Mouse (Mus musculus): ENCODE measurements around the gene Btbd18. TPM values are rescaled to one million over a fixed set of nuclear protein-coding genes. Genes with fewer than 3 reads are reported as not detected.

Btbd18 gene
- polyA plus RNA-seq, 1 experiment from 2014 or later, result 0.39 TPM

DNA sequence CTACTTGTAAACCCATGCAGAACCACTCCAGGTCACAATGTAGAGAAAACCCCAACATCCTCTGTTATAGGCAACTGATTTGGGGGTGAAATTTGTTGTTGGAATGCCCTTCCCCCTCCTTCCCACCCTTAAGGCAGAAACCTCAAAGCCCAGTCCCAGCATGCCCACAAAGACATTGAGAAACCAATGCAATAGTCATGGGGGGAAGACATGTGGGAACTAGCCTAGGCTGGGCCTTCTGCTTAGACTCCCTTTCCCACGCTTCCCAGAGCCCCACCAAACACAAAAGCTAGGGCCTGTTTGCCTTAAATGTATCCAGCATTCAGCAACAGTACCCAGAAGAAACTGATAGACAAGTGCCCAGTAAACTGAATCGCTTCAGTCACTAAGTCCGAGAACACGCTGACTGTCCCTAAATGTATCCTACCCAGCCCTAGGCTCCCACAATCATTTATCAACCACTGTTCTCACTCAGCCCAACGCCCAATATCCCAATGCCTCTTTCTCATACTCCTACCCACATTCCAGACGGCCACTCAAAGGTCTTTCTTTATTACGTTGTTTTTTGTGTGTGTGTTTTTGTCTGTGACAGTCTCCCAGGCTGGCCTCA is 32.4 kb upstream of the Btbd18 start:
- H3K27ac ChIP-seq (ENCODE audit: low read length), result peak overlapping the region; percentile 48; the same call in 1 of the 2 replicates
- no peak overlapping the region for H3K4me2 ChIP-seq (replicated peaks; ENCODE audit: low read depth, low read length)
- H3K27me3 ChIP-seq (ENCODE audit: control insufficient read depth, insufficient read depth, low read length), result no peaks in the 10 kb centered on the region
- no peaks in the 10 kb centered on the region for H3K9me3 ChIP-seq (ENCODE audit: control insufficient read depth, low read depth, low read length)
- no peak overlapping the region for H3K9ac ChIP-seq (replicated peaks; ENCODE audit: low read depth, low read length)
- H3K36me3 ChIP-seq (ENCODE audit: control insufficient read depth, insufficient read depth, low read length), result peaks cover 8% of the 10 kb centered on the region
- H3K4me3 ChIP-seq (ENCODE audit: low read depth, low read length), result no peak overlapping the region
- no peak for ATAC-seq (ENCODE audit: insufficient number of reproducible peaks, insufficient read depth, low FRiP score, low read depth)
- H3K4me1 ChIP-seq (ENCODE audit: control insufficient read depth, insufficient read depth, low read length), result peaks cover 13% of the 10 kb centered on the region; the same call in 1 of the 2 replicates
- 52% methylated on average over 7 of the region's 7 CpGs for WGBS

DNA sequence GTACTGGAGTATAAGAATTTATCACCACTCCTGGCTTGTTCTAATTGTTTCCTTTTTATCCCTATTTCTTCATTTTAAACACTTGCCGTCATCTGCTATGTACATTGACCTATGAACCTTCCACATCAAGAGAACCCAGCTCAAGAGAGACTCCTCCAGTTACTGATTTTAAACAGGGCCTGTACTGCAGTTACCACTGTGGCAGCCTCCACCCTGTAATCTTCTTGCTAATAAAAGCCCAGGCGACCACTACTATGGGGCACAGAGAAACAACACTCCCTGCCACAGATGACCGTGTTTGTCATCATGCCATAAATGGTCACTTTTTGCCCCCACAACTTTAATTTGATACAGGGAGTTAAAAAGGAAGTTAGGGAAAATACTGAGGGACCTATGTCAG is 31.8 kb upstream of the Btbd18 start:
- Histone ChIP-seq H3K4me1 (ENCODE audit: control insufficient read depth, insufficient read depth, low read length) (peaks cover 18% of the 10 kb centered on the region; the same call in 1 of the 2 replicates), H3K36me3 (ENCODE audit: control insufficient read depth, insufficient read depth, low read length) (peaks cover 6% of the 10 kb centered on the region; the same call in 1 of the 2 replicates), H3K4me2 (replicated peaks; ENCODE audit: low read depth, low read length) (no peak overlapping the region), H3K9me3 (ENCODE audit: control insufficient read depth, low read depth, low read length) (no peaks in the 10 kb centered on the region), H3K9ac (replicated peaks; ENCODE audit: low read depth, low read length) (no peak overlapping the region), H3K4me3 (ENCODE audit: low read depth, low read length) (no peak overlapping the region), H3K27ac (ENCODE audit: low read length) (peak overlapping the region; percentile 48; the same call in 1 of the 2 replicates), H3K27me3 (ENCODE audit: control insufficient read depth, insufficient read depth, low read length) (no peaks in the 10 kb centered on the region)
- no peak for ATAC-seq (ENCODE audit: insufficient number of reproducible peaks, insufficient read depth, low FRiP score, low read depth)
- 40% methylated on average over 3 of the region's 3 CpGs for WGBS

DNA sequence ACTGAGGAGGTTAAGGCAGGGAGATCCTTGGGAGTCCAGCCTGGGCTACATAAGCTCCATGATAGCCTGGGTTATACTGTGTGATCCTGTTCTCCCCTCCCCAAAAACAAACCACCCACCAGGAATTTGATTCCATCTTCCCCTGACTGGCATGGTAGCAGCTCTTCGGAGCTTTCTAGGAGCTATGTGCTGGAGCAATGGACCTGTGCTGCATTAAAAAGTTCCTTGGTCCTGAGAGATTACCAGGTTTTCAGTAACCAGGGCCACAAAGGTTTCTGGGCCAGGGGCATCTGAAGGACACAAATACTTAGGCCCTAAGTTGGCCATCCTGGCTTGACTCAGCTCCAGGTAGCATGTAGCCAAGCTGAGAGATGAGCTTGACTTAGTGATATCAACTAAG is 26.9 kb upstream of the Btbd18 start:
- Histone ChIP-seq H3K4me2 (replicated peaks; ENCODE audit: low read depth, low read length) (no peak overlapping the region), H3K4me1 (ENCODE audit: control insufficient read depth, insufficient read depth, low read length) (peaks cover 51% of the 10 kb centered on the region), H3K36me3 (ENCODE audit: control insufficient read depth, insufficient read depth, low read length) (no peaks in the 10 kb centered on the region), H3K4me3 (ENCODE audit: low read depth, low read length) (no peak overlapping the region), H3K9ac (replicated peaks; ENCODE audit: low read depth, low read length) (no peak overlapping the region), H3K27me3 (ENCODE audit: control insufficient read depth, insufficient read depth, low read length) (no peaks in the 10 kb centered on the region), H3K27ac (ENCODE audit: low read length) (peak overlapping the region; percentile 80), H3K9me3 (ENCODE audit: control insufficient read depth, low read depth, low read length) (no peaks in the 10 kb centered on the region)
- no peak for ATAC-seq (ENCODE audit: insufficient number of reproducible peaks, insufficient read depth, low FRiP score, low read depth)
- 94% methylated on average over 1 of the region's 1 CpGs for WGBS

DNA sequence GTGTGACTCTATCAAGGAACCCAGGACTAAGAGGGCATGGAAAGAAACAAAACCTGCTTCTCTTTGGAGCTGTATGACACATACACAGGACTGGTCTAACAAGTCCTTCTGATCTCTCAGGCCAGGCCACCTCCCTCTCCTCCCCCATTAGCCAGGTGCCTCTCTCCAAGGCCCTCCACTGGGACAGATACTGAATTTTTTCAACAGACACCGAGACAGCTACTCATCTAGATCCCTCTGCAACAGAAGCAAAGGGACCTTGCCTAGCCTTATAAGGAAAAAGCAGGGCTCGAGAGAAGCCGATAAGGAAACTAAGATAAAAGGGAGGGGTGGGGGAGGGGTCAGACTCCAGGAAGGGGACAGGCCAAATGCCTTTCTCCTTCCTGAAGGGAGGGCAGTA is 25.9 kb upstream of the Btbd18 start:
- Histone ChIP-seq H3K4me3 (ENCODE audit: low read depth, low read length) (no peak overlapping the region), H3K9me3 (ENCODE audit: control insufficient read depth, low read depth, low read length) (no peaks in the 10 kb centered on the region), H3K36me3 (ENCODE audit: control insufficient read depth, insufficient read depth, low read length) (no peaks in the 10 kb centered on the region), H3K4me2 (replicated peaks; ENCODE audit: low read depth, low read length) (peak overlapping the region; percentile 22; the same call in 1 of the 2 replicates), H3K4me1 (ENCODE audit: control insufficient read depth, insufficient read depth, low read length) (peaks cover 56% of the 10 kb centered on the region), H3K27ac (ENCODE audit: low read length) (peak overlapping the region; percentile 80), H3K27me3 (ENCODE audit: control insufficient read depth, insufficient read depth, low read length) (no peaks in the 10 kb centered on the region), H3K9ac (replicated peaks; ENCODE audit: low read depth, low read length) (no peak overlapping the region)
- WGBS, result 7% methylated on average over 3 of the region's 3 CpGs
- ATAC-seq (ENCODE audit: insufficient number of reproducible peaks, insufficient read depth, low FRiP score, low read depth), result peak; percentile 60

DNA sequence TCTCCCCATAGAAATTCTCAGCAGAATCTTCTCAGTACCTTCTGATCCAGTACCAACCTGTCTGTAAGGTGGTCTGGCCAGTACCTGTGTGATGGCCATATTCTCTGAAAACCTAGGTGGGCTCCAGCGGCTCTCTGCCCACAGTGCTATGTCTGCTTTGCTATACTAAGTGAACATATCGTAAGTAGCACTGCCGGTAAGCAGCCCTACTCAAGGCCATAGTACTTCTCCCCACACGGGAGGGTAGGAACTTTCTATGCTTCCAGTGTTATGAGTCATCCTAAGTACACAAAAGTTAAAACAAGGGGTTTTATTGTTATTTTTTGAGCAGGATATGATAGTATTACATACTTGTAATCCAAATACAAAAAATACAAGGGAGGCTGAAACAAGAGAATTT is 24.9 kb upstream of the Btbd18 start:
- no peaks in the 10 kb centered on the region for H3K9me3 ChIP-seq (ENCODE audit: control insufficient read depth, low read depth, low read length)
- ATAC-seq (ENCODE audit: insufficient number of reproducible peaks, insufficient read depth, low FRiP score, low read depth), result no peak
- H3K27me3 ChIP-seq (ENCODE audit: control insufficient read depth, insufficient read depth, low read length), result no peaks in the 10 kb centered on the region
- 51% methylated on average over 4 of the region's 4 CpGs for WGBS
- no peak overlapping the region for H3K4me3 ChIP-seq (ENCODE audit: low read depth, low read length)
- no peak overlapping the region for H3K9ac ChIP-seq (replicated peaks; ENCODE audit: low read depth, low read length)
- H3K27ac ChIP-seq (ENCODE audit: low read length), result peak overlapping the region; percentile 94
- peaks cover 66% of the 10 kb centered on the region for H3K4me1 ChIP-seq (ENCODE audit: control insufficient read depth, insufficient read depth, low read length)
- peak overlapping the region; percentile 35; the same call in 1 of the 2 replicates for H3K4me2 ChIP-seq (replicated peaks; ENCODE audit: low read depth, low read length)
- no peaks in the 10 kb centered on the region for H3K36me3 ChIP-seq (ENCODE audit: control insufficient read depth, insufficient read depth, low read length)

DNA sequence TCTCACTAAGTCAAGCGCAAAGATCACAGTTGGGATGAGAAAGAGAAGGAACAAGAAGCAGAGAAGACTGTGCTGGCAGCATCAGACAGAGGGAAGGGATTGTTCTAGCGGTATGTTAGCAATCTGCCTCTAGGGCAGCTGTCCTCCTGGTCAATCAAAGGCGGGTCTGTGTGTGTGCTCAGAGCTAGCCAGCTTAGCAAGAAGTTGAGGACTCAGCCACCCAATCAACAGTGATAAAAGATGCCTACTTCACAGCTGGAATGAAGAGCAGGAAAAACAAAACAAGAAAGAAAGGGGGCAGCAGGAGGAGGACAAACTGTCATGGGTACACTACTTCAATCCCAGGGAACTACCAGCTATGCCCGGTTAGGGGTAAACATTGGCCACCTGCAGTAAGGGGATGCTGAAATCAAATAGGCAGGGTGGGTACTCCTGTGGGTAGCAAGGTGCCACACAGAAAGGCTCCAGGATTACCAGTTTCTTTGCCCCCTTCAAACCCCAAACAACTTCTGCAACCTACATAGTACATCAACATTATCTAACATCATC is 23.9 kb upstream of the Btbd18 start:
- Histone ChIP-seq H3K9ac (replicated peaks; ENCODE audit: low read depth, low read length) (no peak overlapping the region), H3K9me3 (ENCODE audit: control insufficient read depth, low read depth, low read length) (no peaks in the 10 kb centered on the region), H3K36me3 (ENCODE audit: control insufficient read depth, insufficient read depth, low read length) (no peaks in the 10 kb centered on the region), H3K27me3 (ENCODE audit: control insufficient read depth, insufficient read depth, low read length) (no peaks in the 10 kb centered on the region), H3K4me2 (replicated peaks; ENCODE audit: low read depth, low read length) (peak overlapping the region; percentile 35), H3K27ac (ENCODE audit: low read length) (peak overlapping the region; percentile 94), H3K4me3 (ENCODE audit: low read depth, low read length) (no peak overlapping the region; the same call in 1 of the 2 replicates), H3K4me1 (ENCODE audit: control insufficient read depth, insufficient read depth, low read length) (peaks cover 70% of the 10 kb centered on the region)
- WGBS, result 26% methylated on average over 4 of the region's 4 CpGs
- ATAC-seq (ENCODE audit: insufficient number of reproducible peaks, insufficient read depth, low FRiP score, low read depth), result no peak

DNA sequence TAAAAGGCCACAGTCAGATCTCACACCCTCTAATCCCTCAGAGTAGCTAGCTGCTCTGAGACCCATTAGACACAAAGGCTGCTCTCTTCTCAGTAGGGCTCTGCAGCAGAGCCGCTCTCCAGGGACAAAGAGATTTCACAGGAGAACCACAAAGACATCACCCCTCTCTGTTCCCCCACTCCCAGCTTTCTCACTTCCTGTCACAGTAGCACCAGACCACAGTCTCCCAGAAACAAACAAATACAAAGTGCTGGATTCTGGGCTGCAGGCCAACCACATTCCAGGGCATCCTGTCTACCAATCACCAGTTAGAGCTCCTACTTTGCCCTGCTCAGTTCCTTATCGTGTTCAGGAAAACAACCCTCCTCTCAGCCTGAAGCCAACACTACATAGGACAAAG is 23.3 kb upstream of the Btbd18 start:
- Histone ChIP-seq H3K9ac (replicated peaks; ENCODE audit: low read depth, low read length) (0 out of 2 replicates have a peak overlapping the region, but pooled peaks have one; percentile 4), H3K4me3 (ENCODE audit: low read depth, low read length) (no peak overlapping the region; the same call in 1 of the 2 replicates), H3K27me3 (ENCODE audit: control insufficient read depth, insufficient read depth, low read length) (no peaks in the 10 kb centered on the region), H3K9me3 (ENCODE audit: control insufficient read depth, low read depth, low read length) (no peaks in the 10 kb centered on the region), H3K36me3 (ENCODE audit: control insufficient read depth, insufficient read depth, low read length) (no peaks in the 10 kb centered on the region), H3K4me2 (replicated peaks; ENCODE audit: low read depth, low read length) (peak overlapping the region; percentile 35), H3K4me1 (ENCODE audit: control insufficient read depth, insufficient read depth, low read length) (peaks cover 70% of the 10 kb centered on the region), H3K27ac (ENCODE audit: low read length) (peak overlapping the region; percentile 94)
- peak; percentile 87 for ATAC-seq (ENCODE audit: insufficient number of reproducible peaks, insufficient read depth, low FRiP score, low read depth)
- 2% methylated on average over 2 of the region's 2 CpGs for WGBS

DNA sequence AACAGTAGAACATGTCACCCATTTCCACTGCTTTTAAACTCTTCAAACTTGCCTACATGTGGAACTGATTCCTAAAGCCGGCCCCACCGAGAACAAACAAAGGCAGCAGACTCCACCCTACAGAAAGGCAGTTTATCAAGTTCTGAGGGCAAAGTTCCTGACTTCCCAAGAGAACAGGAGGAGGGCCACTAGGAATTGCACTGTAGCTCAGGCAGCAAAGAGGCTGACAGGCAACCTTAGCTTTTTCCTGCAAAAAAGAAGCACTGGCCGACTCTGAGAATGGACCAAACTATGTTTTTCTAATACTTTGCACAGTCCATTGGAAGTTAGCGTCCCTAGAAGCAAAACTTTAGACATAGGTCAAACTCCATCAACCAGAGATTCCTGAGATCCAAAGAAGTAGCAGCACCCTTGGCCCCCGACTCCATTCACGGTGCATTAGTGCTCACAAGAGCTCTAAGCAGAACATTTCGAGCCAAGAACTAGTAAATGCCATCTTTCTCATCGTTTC is 22.6 kb upstream of the Btbd18 start:
- no peak overlapping the region for H3K9ac ChIP-seq (replicated peaks; ENCODE audit: low read depth, low read length)
- H3K27ac ChIP-seq (ENCODE audit: low read length), result peak overlapping the region; percentile 94
- peak overlapping the region; percentile 35 for H3K4me2 ChIP-seq (replicated peaks; ENCODE audit: low read depth, low read length)
- H3K36me3 ChIP-seq (ENCODE audit: control insufficient read depth, insufficient read depth, low read length), result no peaks in the 10 kb centered on the region
- peak; percentile 26; the same call in 1 of the 2 replicates for ATAC-seq (ENCODE audit: insufficient number of reproducible peaks, insufficient read depth, low FRiP score, low read depth)
- no peaks in the 10 kb centered on the region for H3K27me3 ChIP-seq (ENCODE audit: control insufficient read depth, insufficient read depth, low read length)
- peaks cover 70% of the 10 kb centered on the region for H3K4me1 ChIP-seq (ENCODE audit: control insufficient read depth, insufficient read depth, low read length)
- H3K9me3 ChIP-seq (ENCODE audit: control insufficient read depth, low read depth, low read length), result no peaks in the 10 kb centered on the region
- 12% methylated on average over 8 of the region's 8 CpGs for whole genome bisulfite sequencing
- H3K4me3 ChIP-seq (ENCODE audit: low read depth, low read length), result no peak overlapping the region; the same call in 1 of the 2 replicates

Data from stomach, embryonic 14.5 days (tissue).